Mouse (Mus musculus): ENCODE results near the gene Cgref1.

DNA sequence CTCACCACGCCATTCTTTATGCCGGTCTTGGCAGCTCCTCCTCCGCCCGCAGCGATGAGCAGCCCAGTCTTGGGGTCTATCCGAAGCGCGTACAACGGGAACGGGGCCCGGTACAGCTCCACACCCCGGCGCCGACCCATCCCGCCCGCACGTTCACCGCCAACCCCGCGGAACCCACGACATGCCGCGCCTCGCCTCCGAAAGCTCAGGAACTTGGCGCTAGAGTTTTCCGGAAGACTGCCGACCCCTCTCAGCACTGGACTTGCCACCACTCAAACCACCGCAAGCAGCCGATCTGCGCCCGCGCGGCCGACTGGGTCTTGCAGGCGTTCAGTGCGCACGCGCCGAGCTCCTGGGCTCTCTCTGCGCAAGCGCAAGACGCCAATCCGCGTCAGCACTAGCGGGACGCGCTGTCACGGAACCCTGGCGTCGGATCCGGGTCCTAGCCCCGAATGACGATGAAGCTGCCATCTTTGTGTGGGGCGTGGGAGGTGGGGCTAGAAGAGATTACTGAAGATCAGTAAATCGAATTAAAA is 14.6 kb upstream of the Cgref1 start, which contains the start of gene Preb:
- peak; percentile 86 for TF ChIP-seq POLR2A (IDR thresholded peaks at IDR 0.05; ENCODE audit: low read depth, low read length)
- no peak for TF ChIP-seq CTCF (IDR thresholded peaks at IDR 0.05; ENCODE audit: extremely low read depth, insufficient read depth, insufficient read length, insufficient replicate concordance)

Data from spleen, adult 2 months (tissue).